Mouse (Mus musculus): ENCODE results near the gene Zfand2b. TPM values are rescaled to one million over a fixed set of nuclear protein-coding genes. Genes with fewer than 3 reads are reported as not detected.

The Zfand2b gene
- not detected for polyA plus RNA-seq (2014; fragmentation: Illumina TruSeq; extraction: RNeasy Lipid Tissue Mini Kit (QIAGEN cat#74804); ENCODE audit: low read depth, low replicate concordance)

GRCm38 (mm10) chr1:75168472-75169464 lies at the start of gene Zfand2b:
Zfand2b (plus strand) TSS chr1:75168646.

GRCm38 (mm10) chr1:75124346-75125321 lies 43.8 kb upstream of the Zfand2b start, which contains the start of gene Nhej1:
Nhej1 (minus strand) TSS chr1:75125200.

GRCm38 (mm10) chr1:75133421-75134207 lies 34.8 kb upstream of the Zfand2b start, which contains the start of gene Slc23a3:
Slc23a3 (minus strand) TSS chr1:75133890.

DNA sequence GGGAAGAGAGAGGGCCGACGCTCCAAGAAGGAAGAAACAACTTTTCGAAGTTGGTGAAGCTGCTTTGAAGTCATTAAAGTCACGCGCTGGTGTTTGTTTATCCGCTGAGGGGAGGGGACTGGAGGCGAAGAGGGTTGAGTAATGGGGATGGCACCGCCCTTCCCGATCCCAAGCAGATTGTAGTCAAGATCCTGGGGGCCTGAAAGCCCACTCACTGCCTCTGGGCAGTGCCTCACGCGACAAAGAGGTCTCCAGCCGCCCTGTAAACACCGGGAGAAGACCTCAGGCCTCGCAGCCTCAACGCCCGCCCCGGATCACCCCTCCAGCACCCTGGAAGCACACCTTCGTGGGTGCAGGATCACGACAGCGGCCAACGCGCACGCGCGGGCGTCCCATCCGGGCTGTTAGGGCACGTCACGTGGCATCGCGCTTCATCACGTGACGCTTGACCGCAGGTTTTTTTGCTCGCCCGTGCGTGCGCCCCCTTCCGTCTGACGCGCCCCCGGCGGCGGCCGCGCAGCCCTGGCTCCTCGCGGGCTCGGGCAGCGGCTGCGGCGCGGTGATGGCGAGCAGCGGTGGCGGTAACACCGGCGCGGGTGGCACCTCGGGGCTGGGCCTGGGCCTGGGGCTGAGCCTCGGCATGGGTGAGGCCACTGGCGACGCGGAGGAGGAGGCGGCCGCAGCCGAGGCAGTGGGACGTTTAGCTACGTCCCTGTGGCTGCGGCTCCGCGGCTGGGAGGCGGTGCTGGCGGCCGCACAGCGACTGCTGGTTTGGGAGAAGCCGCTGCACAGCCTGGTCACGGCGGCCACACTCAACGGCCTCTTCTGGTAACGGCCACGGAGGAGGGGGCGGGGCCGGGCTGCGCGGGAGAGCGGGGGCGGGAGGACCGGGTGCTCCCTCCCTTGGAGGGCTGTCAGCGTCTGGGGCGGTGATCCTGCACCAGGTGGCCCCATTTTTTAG lies 25.9 kb upstream of the Zfand2b start, which contains the start of the genes Cnppd1 and Retreg2:
Gene Cnppd1, minus strand, starts transcription at position 411 of the 961 bp plus-strand sequence.
Gene Retreg2, plus strand, starts transcription at position 478 of the 961 bp plus-strand sequence.

DNA sequence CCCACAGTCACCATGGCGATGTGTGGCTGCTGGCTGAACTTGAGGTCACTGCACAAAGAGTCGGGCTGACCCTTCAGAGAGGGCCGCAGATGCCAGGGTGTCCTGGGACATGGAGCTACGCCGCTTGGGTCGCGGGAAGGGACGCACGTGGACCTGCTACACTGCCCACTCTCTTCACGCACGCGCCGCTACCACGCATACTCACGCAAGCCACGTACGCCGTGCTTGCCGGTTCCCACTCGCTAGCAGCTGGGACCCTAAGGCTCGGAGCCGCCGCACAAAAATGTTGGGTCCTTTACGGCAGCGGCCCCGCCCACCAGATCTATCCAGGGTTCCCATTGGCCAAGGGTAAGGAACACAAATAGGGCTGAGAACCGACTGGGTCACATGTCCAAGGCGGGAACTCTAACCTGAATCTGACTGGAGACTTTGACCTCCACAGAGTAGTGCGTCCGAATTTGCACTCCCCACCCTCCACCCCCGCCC lies 11.7 kb downstream of the Zfand2b start, which contains the start of gene Abcb6:
Gene Abcb6, minus strand, starts transcription at position 288 of the 486 bp plus-strand sequence.

DNA sequence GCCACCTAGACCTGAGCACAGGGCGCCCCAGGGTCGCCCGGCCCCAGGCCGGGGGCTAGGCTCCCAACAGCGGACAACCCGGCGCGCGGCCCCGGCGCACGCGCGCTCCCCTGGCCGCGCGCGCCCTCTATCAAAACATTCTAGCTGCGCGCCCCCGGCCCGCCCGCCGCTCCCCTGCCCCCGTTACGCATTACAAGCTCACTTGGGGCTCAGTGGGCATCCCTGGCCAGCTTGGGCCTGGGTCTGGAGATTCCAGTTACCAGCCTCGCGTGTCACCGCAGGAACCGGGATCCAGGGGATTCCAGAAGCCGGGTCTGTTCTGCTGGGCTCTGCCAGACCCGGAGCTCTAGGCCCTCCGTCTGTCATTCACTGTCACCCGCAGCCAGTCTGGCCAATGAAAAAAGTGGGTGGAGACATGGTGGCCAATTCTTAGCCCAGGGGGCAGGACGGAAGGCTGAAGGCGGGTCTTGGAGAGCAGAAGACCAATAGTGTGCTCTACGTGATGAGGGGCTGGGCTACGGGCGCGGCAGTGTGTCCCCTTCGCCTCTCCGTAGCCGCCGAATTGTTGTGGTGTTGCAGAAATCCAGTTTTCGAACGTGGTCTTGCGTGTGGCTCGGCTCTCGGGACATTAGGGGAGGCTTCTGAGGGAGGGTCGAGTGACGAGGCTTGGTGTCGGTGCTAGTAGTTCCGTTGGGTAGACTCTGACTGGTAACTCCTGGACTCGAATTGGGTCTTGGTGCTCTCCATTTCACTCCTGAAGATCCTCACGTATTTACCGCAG lies 23.4 kb downstream of the Zfand2b start, which contains the start of the genes Ankzf1 and Atg9a:
Gene Ankzf1, plus strand, starts transcription at position 530 of the 781 bp plus-strand sequence.
Gene Atg9a, minus strand, starts transcription at position 575 of the 781 bp plus-strand sequence.

DNA sequence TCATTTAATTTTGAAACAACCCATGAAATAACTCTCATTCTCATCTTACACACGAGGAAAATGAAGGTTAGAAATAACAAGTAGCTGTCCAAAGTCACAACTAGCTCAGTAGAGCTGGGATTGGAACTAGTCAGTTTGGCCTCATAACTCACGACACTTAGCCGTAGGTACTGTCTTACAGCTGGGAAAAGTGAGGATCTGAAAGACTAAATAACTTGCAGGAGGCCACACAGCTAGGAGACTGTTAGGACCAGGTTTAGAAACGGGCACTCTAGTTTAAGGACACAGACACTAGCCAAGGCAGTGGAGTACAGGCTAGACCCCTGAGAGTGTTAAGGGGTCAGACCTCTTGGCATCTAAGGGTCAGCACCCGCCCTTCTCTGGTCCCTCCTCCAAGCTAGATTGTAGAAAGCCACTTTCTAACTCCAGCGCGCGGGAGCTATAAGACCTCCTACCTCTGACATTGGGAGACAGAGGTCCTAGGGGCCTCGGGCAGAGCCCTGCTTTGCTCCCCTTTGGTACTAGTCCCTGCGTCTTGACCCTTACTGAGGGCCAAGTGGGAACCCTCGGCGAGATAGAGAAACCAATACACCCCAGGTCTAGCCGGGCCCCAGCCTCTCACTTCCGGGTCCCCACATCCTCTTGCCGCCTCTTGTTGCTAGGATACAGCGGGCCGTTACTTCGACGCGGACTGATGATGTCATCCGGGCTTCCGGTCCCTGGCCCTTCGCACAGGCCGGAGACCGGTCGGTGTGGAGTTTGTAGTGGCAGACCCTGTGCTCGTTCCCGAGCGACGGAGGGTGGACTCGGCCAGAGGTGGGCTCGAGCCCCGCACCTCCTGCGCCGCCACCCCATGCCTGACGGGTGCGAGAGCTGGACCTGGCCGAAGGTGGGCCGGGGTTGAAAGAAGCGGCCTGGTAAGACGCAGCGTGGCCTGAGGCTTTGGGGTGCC lies 42.0 kb downstream of the Zfand2b start, which contains the start of the genes Glb1l and Stk16:
Gene Glb1l, minus strand, starts transcription at position 678 of the 952 bp plus-strand sequence.
Gene Stk16, plus strand, starts transcription at position 703 of the 952 bp plus-strand sequence.

GRCm38 (mm10) chr1:75219531-75219930 lies 51.1 kb downstream of the Zfand2b start, which contains the start of gene Tuba4a:
Tuba4a (minus strand) TSS chr1:75219865.

Other genes starting within 250 kb of the Zfand2b start
- 54.2 TPM for gene Cfap65, start 233.0 kb upstream of the Zfand2b start, polyA plus RNA-seq (2014; fragmentation: Illumina TruSeq; extraction: RNeasy Lipid Tissue Mini Kit (QIAGEN cat#74804); ENCODE audit: low read depth, low replicate concordance)
- not detected for gene Ihh, start 217.0 kb upstream of the Zfand2b start, polyA plus RNA-seq (2014; fragmentation: Illumina TruSeq; extraction: RNeasy Lipid Tissue Mini Kit (QIAGEN cat#74804); ENCODE audit: low read depth, low replicate concordance)
- 4.0 TPM for gene Nhej1, start 43.4 kb upstream of the Zfand2b start, polyA plus RNA-seq (2014; fragmentation: Illumina TruSeq; extraction: RNeasy Lipid Tissue Mini Kit (QIAGEN cat#74804); ENCODE audit: low read depth, low replicate concordance)
- gene Slc23a3, start 34.8 kb upstream of the Zfand2b start, polyA plus RNA-seq (2014; fragmentation: Illumina TruSeq; extraction: RNeasy Lipid Tissue Mini Kit (QIAGEN cat#74804); ENCODE audit: low read depth, low replicate concordance) = not detected
- 14.3 TPM for gene Cnppd1, start 25.9 kb upstream of the Zfand2b start, polyA plus RNA-seq (2014; fragmentation: Illumina TruSeq; extraction: RNeasy Lipid Tissue Mini Kit (QIAGEN cat#74804); ENCODE audit: low read depth, low replicate concordance)
- gene Retreg2, start 25.9 kb upstream of the Zfand2b start, polyA plus RNA-seq (2014; fragmentation: Illumina TruSeq; extraction: RNeasy Lipid Tissue Mini Kit (QIAGEN cat#74804); ENCODE audit: low read depth, low replicate concordance) = 17.7 TPM
- 9.5 TPM for gene Abcb6, start 11.7 kb downstream of the Zfand2b start, polyA plus RNA-seq (2014; fragmentation: Illumina TruSeq; extraction: RNeasy Lipid Tissue Mini Kit (QIAGEN cat#74804); ENCODE audit: low read depth, low replicate concordance)
- 3.0 TPM for gene Ankzf1, start 23.5 kb downstream of the Zfand2b start, polyA plus RNA-seq (2014; fragmentation: Illumina TruSeq; extraction: RNeasy Lipid Tissue Mini Kit (QIAGEN cat#74804); ENCODE audit: low read depth, low replicate concordance)
- 68.6 TPM for gene Atg9a, start 23.6 kb downstream of the Zfand2b start, polyA plus RNA-seq (2014; fragmentation: Illumina TruSeq; extraction: RNeasy Lipid Tissue Mini Kit (QIAGEN cat#74804); ENCODE audit: low read depth, low replicate concordance)
- gene Glb1l, start 42.2 kb downstream of the Zfand2b start, polyA plus RNA-seq (2014; fragmentation: Illumina TruSeq; extraction: RNeasy Lipid Tissue Mini Kit (QIAGEN cat#74804); ENCODE audit: low read depth, low replicate concordance) = 194 TPM
- 18.6 TPM for gene Stk16, start 42.2 kb downstream of the Zfand2b start, polyA plus RNA-seq (2014; fragmentation: Illumina TruSeq; extraction: RNeasy Lipid Tissue Mini Kit (QIAGEN cat#74804); ENCODE audit: low read depth, low replicate concordance)
- gene Tuba4a, start 51.2 kb downstream of the Zfand2b start, polyA plus RNA-seq (2014; fragmentation: Illumina TruSeq; extraction: RNeasy Lipid Tissue Mini Kit (QIAGEN cat#74804); ENCODE audit: low read depth, low replicate concordance) = 11.1 TPM
- gene A630095N17Rik, start 63.5 kb downstream of the Zfand2b start, polyA plus RNA-seq (2014; fragmentation: Illumina TruSeq; extraction: RNeasy Lipid Tissue Mini Kit (QIAGEN cat#74804); ENCODE audit: low read depth, low replicate concordance) = 33.7 TPM
- gene Dnajb2, start 67.8 kb downstream of the Zfand2b start, polyA plus RNA-seq (2014; fragmentation: Illumina TruSeq; extraction: RNeasy Lipid Tissue Mini Kit (QIAGEN cat#74804); ENCODE audit: low read depth, low replicate concordance) = 96.0 TPM
- not detected for gene Ptprn, start 95.9 kb downstream of the Zfand2b start, polyA plus RNA-seq (2014; fragmentation: Illumina TruSeq; extraction: RNeasy Lipid Tissue Mini Kit (QIAGEN cat#74804); ENCODE audit: low read depth, low replicate concordance)
- 0.56 TPM for gene Resp18, start 109.8 kb downstream of the Zfand2b start, polyA plus RNA-seq (2014; fragmentation: Illumina TruSeq; extraction: RNeasy Lipid Tissue Mini Kit (QIAGEN cat#74804); ENCODE audit: low read depth, low replicate concordance)
- 5.5 TPM for gene Dnpep, start 149.3 kb downstream of the Zfand2b start, polyA plus RNA-seq (2014; fragmentation: Illumina TruSeq; extraction: RNeasy Lipid Tissue Mini Kit (QIAGEN cat#74804); ENCODE audit: low read depth, low replicate concordance)
- gene Des, start 191.7 kb downstream of the Zfand2b start, polyA plus RNA-seq (2014; fragmentation: Illumina TruSeq; extraction: RNeasy Lipid Tissue Mini Kit (QIAGEN cat#74804); ENCODE audit: low read depth, low replicate concordance) = 0.55 TPM
- 0.14 TPM for gene Speg, start 206.7 kb downstream of the Zfand2b start, polyA plus RNA-seq (2014; fragmentation: Illumina TruSeq; extraction: RNeasy Lipid Tissue Mini Kit (QIAGEN cat#74804); ENCODE audit: low read depth, low replicate concordance)